Mouse (Mus musculus) bone marrow macrophage, adult 2 months (primary cell): ENCODE data around the gene Sgca.

Source experiments
- CTCF ChIP-seq: IDR thresholded peaks from 2 replicates; pipeline ENCODE4 v1.5.1; 2012; ENCODE audit warnings: low read depth, mild to moderate bottlenecking, low read length, moderate library complexity
- POLR2A ChIP-seq: IDR thresholded peaks from 2 replicates; pipeline ENCODE4 v1.6.1; 2012; ENCODE audit warnings: mild to moderate bottlenecking, low read depth, low read length, borderline replicate concordance

DNA sequence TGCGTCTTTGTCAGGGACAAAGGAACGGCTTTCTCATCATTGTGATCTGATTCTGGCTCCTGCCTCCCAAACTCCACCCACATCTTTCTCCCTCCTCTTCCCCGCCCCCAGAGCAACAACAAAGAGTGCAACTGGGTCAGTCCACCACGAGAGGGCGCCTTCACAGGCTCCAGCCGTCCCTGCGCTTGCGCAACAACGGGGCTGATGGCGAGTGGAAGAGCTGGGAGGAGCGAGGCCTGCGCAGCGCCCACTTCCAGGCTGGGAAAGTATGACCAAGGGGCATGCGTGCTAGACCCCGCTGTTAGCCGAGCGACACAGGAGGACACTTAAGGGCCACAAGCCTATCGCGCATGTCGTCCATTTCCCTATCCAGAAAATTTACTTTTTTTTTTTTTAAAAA, 2.8 kb upstream of the Sgca start:
- TF ChIP-seq POLR2A (no peak), CTCF (peak; percentile 66)
